Mouse (Mus musculus) C2C12 (cell line): ENCODE results near the gene Obox3. TPM values are rescaled to one million over a fixed set of nuclear protein-coding genes. Genes with fewer than 3 reads are reported as not detected.
"Not testable (repeated sequence)": the region's sequence is repeated elsewhere in the genome, so short reads cannot be mapped to it uniquely, and the experiment has no call there.

Experiments
- H3K27me3 ChIP-seq: one replicate; pipeline ENCODE4 v1.6.1; 2011; ENCODE audit not compliant: control insufficient read depth, insufficient read depth, insufficient read length
- H3K36me3 ChIP-seq: one replicate; pipeline ENCODE4 v1.6.1; 2011; ENCODE audit not compliant: control insufficient read depth, insufficient read depth
- H3K4me3 ChIP-seq: one replicate; pipeline ENCODE4 v1.5.1; 2011; ENCODE audit warnings: mild to moderate bottlenecking, control low read depth; ENCODE audit not compliant: poor library complexity, insufficient read depth, severe bottlenecking
- H3K79me2 ChIP-seq: one replicate; pipeline ENCODE4 v1.6.1; 2011; ENCODE audit not compliant: control insufficient read depth, insufficient read depth
- H3K79me3 ChIP-seq: one replicate; pipeline ENCODE4 v1.6.1; 2011; ENCODE audit warnings: low read depth, control low read depth
- H3ac ChIP-seq: one replicate; pipeline ENCODE3; 2011; ENCODE audit warnings: low read depth; ENCODE audit not compliant: control insufficient read depth, insufficient read length
- long read RNA-seq, 2 experiments: library from polyadenylated mRNA; unstranded; transcript quantifications; one replicate each; pipeline ENCODE4 v2.0.0; 2019 to 2020
- polyA plus RNA-seq: library from polyadenylated mRNA; unstranded; fragments of >200 nt; fragmentation: generic; extraction: Trizol; gene quantifications from one replicate; pipeline ENCODE4 v1.2.1, GENCODE M21; 2012; ENCODE audit warnings: missing spikeins

Obox3 gene
- not detected for polyA plus RNA-seq
- long read RNA-seq, experiment 1 = 0 reads
- long read RNA-seq, experiment 2 = 0 reads

DNA sequence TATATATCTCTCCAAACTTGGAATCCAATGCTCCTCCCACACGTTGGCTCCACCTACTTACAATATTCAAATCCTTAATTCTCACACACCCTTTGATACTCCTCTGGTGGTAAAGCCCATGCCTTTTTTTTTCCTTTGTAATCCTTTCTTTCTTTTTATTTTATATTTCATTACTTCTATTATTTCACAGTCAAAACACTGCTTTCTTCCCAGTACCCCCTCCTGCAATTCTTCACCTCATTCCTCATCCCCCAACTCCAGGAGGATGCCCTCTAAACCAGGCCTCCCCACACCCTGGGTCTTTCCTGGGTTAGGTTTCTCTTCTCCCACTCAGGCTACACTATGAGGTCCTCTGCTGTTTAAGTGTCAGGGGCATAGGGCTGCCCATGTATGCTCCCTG, at the start of gene Obox3:
Gene Obox3, minus strand, starts transcription at position 101 of the 400 bp plus-strand sequence.
- H3K27me3 ChIP-seq, H3K4me3 ChIP-seq, H3K79me3 ChIP-seq, H3ac ChIP-seq, H3K79me2 ChIP-seq, H3K36me3 ChIP-seq: not testable (repeated sequence)

- H3K36me3 ChIP-seq, H3K79me3 ChIP-seq, H3K79me2 ChIP-seq, H3K27me3 ChIP-seq, H3K4me3 ChIP-seq, H3ac ChIP-seq: not testable (repeated sequence)
Measured at GRCm38 (mm10) chr7:15509411-15509810, 130.3 kb downstream of the Obox3 start.

Other genes with a start within 250 kb of the Obox3 start
- not detected for gene Obox5, start 110.2 kb upstream of the Obox3 start, polyA plus RNA-seq
- not detected for gene Obox6, start 199.8 kb upstream of the Obox3 start, polyA plus RNA-seq
- not detected for gene Crx, start 240.1 kb upstream of the Obox3 start, polyA plus RNA-seq
- gene Crxos, start 242.7 kb upstream of the Obox3 start, polyA plus RNA-seq = not detected